ENCODE assay signal across 26 mouse cellular contexts in genomic region chr11:120683536-120683935, GRCm38 (mm10). TPM values are rescaled to one million over a fixed set of nuclear protein-coding genes. Genes with fewer than 3 reads are reported as not detected.
DNase-seq lines count a peak whose midpoint lies in the region; TF ChIP-seq lines count a peak whose summit lies in the region.
"Had no signal": no experiment of that assay in that cellular context is flagged by ENCODE, and none has a peak within 500 bp of the region (broad histone marks: within the 10 kb centered on the region; RNA-seq: fewer than 3 reads in every experiment).

No protein-coding gene starts in this region.

- H3K27me3 ChIP-seq in liver, adult 2 months (ENCODE audit: control insufficient read depth, insufficient read depth, low read length): no peaks in the 10 kb centered on the region
- no peaks in the 10 kb centered on the region for H3K27me3 ChIP-seq in C2C12 (ENCODE audit: control insufficient read depth, insufficient read depth, insufficient read length)
- H3K27me3 ChIP-seq: embryonic facial prominence, embryonic 13.5 days; embryonic facial prominence, embryonic 15.5 days; forebrain, embryonic 12.5 days had no signal

- H3K36me3 ChIP-seq in liver, adult 2 months (ENCODE audit: control insufficient read depth, insufficient read depth, low read length): peaks cover 11% of the 10 kb centered on the region; the same call in 1 of the 2 replicates
- peaks cover 61% of the 10 kb centered on the region for H3K36me3 ChIP-seq in C2C12 (ENCODE audit: control insufficient read depth, insufficient read depth)

- TF ChIP-seq POLR2A in liver, adult 2 months (IDR thresholded peaks at IDR 0.05; ENCODE audit: extremely low read depth, insufficient read depth, low read length): no peak

- no peak overlapping the region for H3K9ac ChIP-seq in liver, adult 2 months (ENCODE audit: low read depth, low read length)
- H3K9ac ChIP-seq: embryonic facial prominence, embryonic 13.5 days; embryonic facial prominence, embryonic 15.5 days; forebrain, embryonic 12.5 days had no signal

- H3ac ChIP-seq in C2C12 (ENCODE audit: control insufficient read depth, insufficient read length, low read depth): no peak overlapping the region

- peak overlapping the region; percentile 83 for H3K27ac ChIP-seq in liver, adult 2 months (replicated peaks; ENCODE audit: insufficient read depth, low read depth, low read length)
- H3K27ac ChIP-seq: embryonic facial prominence, embryonic 13.5 days; embryonic facial prominence, embryonic 15.5 days; forebrain, embryonic 10.5 days; forebrain, embryonic 12.5 days had no signal

- no peak for TF ChIP-seq CTCF in liver, adult 2 months (IDR thresholded peaks at IDR 0.05; ENCODE audit: low read depth, low read length)
- no peak for TF ChIP-seq CTCF in C2C12 (IDR thresholded peaks at IDR 0.05; ENCODE audit: control insufficient read depth, insufficient read depth, insufficient read length)

- H3K4me1 ChIP-seq in liver, adult 2 months (ENCODE audit: control insufficient read depth, insufficient read depth, low read length): peaks cover 63% of the 10 kb centered on the region
- H3K4me1 ChIP-seq: forebrain, embryonic 10.5 days; forebrain, embryonic 12.5 days had no signal

- H3K79me2 ChIP-seq in liver, adult 2 months (ENCODE audit: control insufficient read depth, insufficient read depth, low read length): peaks cover 23% of the 10 kb centered on the region; the same call in 1 of the 2 replicates
- H3K79me2 ChIP-seq in C2C12 (ENCODE audit: control insufficient read depth, insufficient read depth): peaks cover 16% of the 10 kb centered on the region

- DNase-seq in liver, adult 2 months (ENCODE audit: extremely low read depth, low read depth, low spot score): peak; percentile 89
- DNase-seq in liver (no peak), 3T3-L1 (ENCODE audit: low read depth, low spot score) (peak; percentile 56)
- DNase-seq in retina, embryonic 14.5 days (ENCODE audit: low spot score): no peak
- no peak for DNase-seq in frontal cortex, adult 2 months (ENCODE audit: extremely low spot score in 1 of 2, low spot score in 1 of 2)
- DNase-seq: adrenal gland, adult 2 months; adrenal gland, postnatal 10 days; adrenal gland, postnatal 25 days; B cell, adult 2 months; cerebellum, adult 11 months; cerebellum, adult 18-20 months; cerebellum, adult 8-10 months; cerebellum, adult 9-11 months; cerebellum, postnatal 14 days; cerebellum, postnatal 36 days; embryo, embryonic 11 days had no signal

- peaks cover 7% of the 10 kb centered on the region for H3K79me3 ChIP-seq in C2C12 (ENCODE audit: low read depth)

- 37% methylated on average over 3 of the region's 3 CpGs for WGBS in liver, adult 2 months

- H3K4me3 ChIP-seq in liver, adult 2 months (ENCODE audit: insufficient read depth, low read depth, low read length): no peak overlapping the region
- H3K4me3 ChIP-seq in C2C12 (ENCODE audit: insufficient read depth, poor library complexity, severe bottlenecking): no peak overlapping the region
- H3K4me3 ChIP-seq: embryonic facial prominence, embryonic 13.5 days; embryonic facial prominence, embryonic 15.5 days; erythroblast, embryonic 14.5 days; forebrain, embryonic 10.5 days; forebrain, embryonic 12.5 days had no signal

TF ChIP-seq in C2C12, 6 proteins besides CTCF, POLR2A, EP300 and RAD21:
- TF ChIP-seq USF1 (IDR thresholded peaks at IDR 0.05; ENCODE audit: low read depth) (no peak), MAX (IDR thresholded peaks at IDR 0.05) (peak; percentile 21)

RNA-seq across cellular contexts. Expression of gene Aspscr1, which starts 10.8 kb away (rescaled TPM):
- total RNA-seq in liver, adult 2 months (2014; rRNA removed): 49.3 and 56.6 TPM in 2 replicates
- polyA plus RNA-seq in liver, adult 2 months (2012; rRNA removed): 131 and 142 TPM in 2 replicates
- 66.0 TPM for polyA plus RNA-seq in C2C12 (2012; fragmentation: generic; extraction: Trizol)
- polyA plus RNA-seq in frontal cortex, adult 2 months (2012; rRNA removed): 45.1 and 51.8 TPM in 2 replicates

RNA-seq across cellular contexts. Expression of gene Notum, which starts 22.6 kb away (rescaled TPM):
- total RNA-seq in liver, adult 2 months (2014; rRNA removed): 29.8 and 34.9 TPM in 2 replicates
- polyA plus RNA-seq in liver, adult 2 months (2012; rRNA removed): 56.0 and 61.6 TPM in 2 replicates
- polyA plus RNA-seq in C2C12 (2012; fragmentation: generic; extraction: Trizol): 0.43 TPM
- 8.4 and 8.6 TPM in 2 replicates for polyA plus RNA-seq in frontal cortex, adult 2 months (2012; rRNA removed)
- total RNA-seq: common myeloid progenitor, adult 5-6 weeks; MEL had no signal

RNA-seq across cellular contexts. Expression of gene Cenpx, which starts 30.0 kb away (rescaled TPM):
- 20.3 and 20.5 TPM in 2 replicates for total RNA-seq in liver, adult 2 months (2014; rRNA removed)
- 63.4 and 74.6 TPM in 2 replicates for polyA plus RNA-seq in liver, adult 2 months (2012; rRNA removed)
- 57.6 TPM for polyA plus RNA-seq in C2C12 (2012; fragmentation: generic; extraction: Trizol)
- 34.0 and 37.4 TPM in 2 replicates for polyA plus RNA-seq in frontal cortex, adult 2 months (2012; rRNA removed)

RNA-seq across cellular contexts. Expression of gene Lrrc45, which starts 30.2 kb away (rescaled TPM):
- total RNA-seq in liver, adult 2 months (2014; rRNA removed): 4.4 and 5.1 TPM in 2 replicates
- 7.4 and 9.8 TPM in 2 replicates for polyA plus RNA-seq in liver, adult 2 months (2012; rRNA removed)
- 13.5 TPM for polyA plus RNA-seq in C2C12 (2012; fragmentation: generic; extraction: Trizol)
- 111 and 130 TPM in 2 replicates for polyA plus RNA-seq in frontal cortex, adult 2 months (2012; rRNA removed)

RNA-seq across cellular contexts. Expression of gene Myadml2, which starts 35.6 kb away (rescaled TPM):
- not detected in 2 replicates for total RNA-seq in liver, adult 2 months (2014; rRNA removed)
- not detected in 2 replicates for polyA plus RNA-seq in liver, adult 2 months (2012; rRNA removed)
- polyA plus RNA-seq in C2C12 (2012; fragmentation: generic; extraction: Trizol): not detected
- 4.7 and 5.6 TPM in 2 replicates for polyA plus RNA-seq in frontal cortex, adult 2 months (2012; rRNA removed)
- total RNA-seq: adrenal gland, postnatal 25 days; common myeloid progenitor, adult 5-6 weeks; ES-E14; MEL had no signal
- polyA plus RNA-seq: embryonic facial prominence, embryonic 11.5 days; embryonic facial prominence, embryonic 13.5 days; erythroblast, embryonic 14.5 days; forebrain, embryonic 10.5 days; forebrain, embryonic 12.5 days had no signal

Comparison
In these comparisons a context has a peak if more than half of its experiments do, and no peak if none do; other contexts are left out.
1. DNase-seq: peak in liver, adult 2 months (single experiment) and 3T3-L1 (single experiment); none in liver (single experiment), retina, embryonic 14.5 days (single experiment) and frontal cortex, adult 2 months (0 of 2).